Mouse (Mus musculus) testis, adult 2 months (tissue): ENCODE data around the gene Ugt2b38. TPM values are rescaled to one million over a fixed set of nuclear protein-coding genes. Genes with fewer than 3 reads are reported as not detected.
"Not testable (repeated sequence)": the region's sequence is repeated elsewhere in the genome, so short reads cannot be mapped to it uniquely, and the experiment has no call there.

ENCODE experiments used
- H3K27ac ChIP-seq: fragments of 200-500 bp; 2 replicates; pipeline ENCODE4 v1.5.1; 2012; ENCODE audit warnings: low read depth, low read length; ENCODE audit not compliant: control insufficient read depth, insufficient read depth
- H3K27me3 ChIP-seq: fragments of 200-500 bp; 2 replicates; pipeline ENCODE4 v1.6.1; 2012; ENCODE audit warnings: mild to moderate bottlenecking, low read length, moderate library complexity; ENCODE audit not compliant: control insufficient read depth, insufficient read depth
- H3K36me3 ChIP-seq: fragments of 200-500 bp; 2 replicates; pipeline ENCODE4 v1.6.1; 2012; ENCODE audit warnings: mild to moderate bottlenecking, low read length; ENCODE audit not compliant: control insufficient read depth, insufficient read depth
- H3K4me1 ChIP-seq: fragments of 200-500 bp; 2 replicates; pipeline ENCODE4 v1.6.1; 2012; ENCODE audit warnings: low read length; ENCODE audit not compliant: control insufficient read depth, insufficient read depth
- H3K4me3 ChIP-seq: fragments of 200-500 bp; 2 replicates; pipeline ENCODE4 v1.5.1; 2012; ENCODE audit warnings: low read depth, mild to moderate bottlenecking, low read length, moderate library complexity, mixed read lengths; ENCODE audit not compliant: control insufficient read depth
- CTCF ChIP-seq: fragments of 200-500 bp; IDR thresholded peaks from 2 replicates; pipeline ENCODE4 v1.5.1; 2012; ENCODE audit warnings: low read depth, mild to moderate bottlenecking, inconsistent platforms, low read length, moderate library complexity; ENCODE audit not compliant: control insufficient read depth, insufficient read depth, insufficient replicate concordance
- POLR2A ChIP-seq: fragments of 200-500 bp; IDR thresholded peaks from 2 replicates; pipeline ENCODE4 v1.6.1; 2012; ENCODE audit warnings: low read depth, mild to moderate bottlenecking, inconsistent platforms, low read length, moderate library complexity; ENCODE audit not compliant: control insufficient read depth
- polyA plus RNA-seq: library from polyadenylated mRNA; depleted of rRNA; stranded (reverse); fragments of >200 nt; gene quantifications from 2 replicates; pipeline ENCODE4 v1.2.3, GENCODE M21; 2012; rRNA removed

The Ugt2b38 gene
- polyA plus RNA-seq: not detected in 2 replicates

GRCm38 (mm10) chr5:87424041-87424440 is at the start of gene Ugt2b38:
Gene Ugt2b38 (minus strand): TSS chr5:87424203.
- H3K27me3 ChIP-seq, H3K4me3 ChIP-seq, H3K36me3 ChIP-seq, H3K27ac ChIP-seq, H3K4me1 ChIP-seq: not testable (repeated sequence)

GRCm38 (mm10) chr5:87458810-87459209 is 34.8 kb upstream of the Ugt2b38 start:
- H3K4me3 ChIP-seq: no peak overlapping the region
- TF ChIP-seq POLR2A (no peak), CTCF (no peak)
- no peaks in the 10 kb centered on the region for H3K4me1 ChIP-seq
- H3K27ac ChIP-seq: no peak overlapping the region
- no peaks in the 10 kb centered on the region for H3K36me3 ChIP-seq
- no peaks in the 10 kb centered on the region for H3K27me3 ChIP-seq

- H3K36me3 ChIP-seq: no peaks in the 10 kb centered on the region
- H3K27me3 ChIP-seq: no peaks in the 10 kb centered on the region
- no peak overlapping the region for H3K4me3 ChIP-seq
- TF ChIP-seq CTCF (no peak), POLR2A (no peak)
- H3K27ac ChIP-seq: no peak overlapping the region
- H3K4me1 ChIP-seq: no peaks in the 10 kb centered on the region
Observed at GRCm38 (mm10) chr5:87457701-87458100, 33.7 kb upstream of the Ugt2b38 start.

GRCm38 (mm10) chr5:87456216-87456850 is 32.3 kb upstream of the Ugt2b38 start:
- Histone ChIP-seq H3K27ac (no peak overlapping the region), H3K4me1 (no peaks in the 10 kb centered on the region), H3K27me3 (no peaks in the 10 kb centered on the region), H3K4me3 (no peak overlapping the region), H3K36me3 (no peaks in the 10 kb centered on the region)
- TF ChIP-seq POLR2A (no peak), CTCF (no peak)

GRCm38 (mm10) chr5:87455519-87455918 is 31.5 kb upstream of the Ugt2b38 start:
- no peaks in the 10 kb centered on the region for H3K4me1 ChIP-seq
- no peaks in the 10 kb centered on the region for H3K27me3 ChIP-seq
- no peak overlapping the region for H3K27ac ChIP-seq
- TF ChIP-seq CTCF (no peak), POLR2A (no peak)
- H3K36me3 ChIP-seq: no peaks in the 10 kb centered on the region
- no peak overlapping the region for H3K4me3 ChIP-seq

- H3K4me3 ChIP-seq, H3K27ac ChIP-seq, H3K36me3 ChIP-seq, H3K27me3 ChIP-seq, H3K4me1 ChIP-seq: not testable (repeated sequence)
Observed at GRCm38 (mm10) chr5:87452514-87452913, 28.5 kb upstream of the Ugt2b38 start.

- H3K4me1 ChIP-seq: no peaks in the 10 kb centered on the region
- no peak overlapping the region for H3K27ac ChIP-seq
- no peak for TF ChIP-seq CTCF
- TF ChIP-seq POLR2A: no peak
- H3K36me3 ChIP-seq: no peaks in the 10 kb centered on the region
- H3K27me3 ChIP-seq: no peaks in the 10 kb centered on the region
- H3K4me3 ChIP-seq: no peak overlapping the region
Observed at GRCm38 (mm10) chr5:87436264-87436663, 12.3 kb upstream of the Ugt2b38 start.

- TF ChIP-seq CTCF (no peak), POLR2A (no peak)
- Histone ChIP-seq H3K36me3 (no peaks in the 10 kb centered on the region), H3K4me3 (no peak overlapping the region), H3K27me3 (no peaks in the 10 kb centered on the region), H3K4me1 (no peaks in the 10 kb centered on the region), H3K27ac (no peak overlapping the region)
Observed at GRCm38 (mm10) chr5:87425676-87426075, 1.7 kb upstream of the Ugt2b38 start.
